Mouse (Mus musculus) heart, embryonic 16.5 days (tissue): ENCODE measurements around the gene Cdkn2aip. TPM values are rescaled to one million over a fixed set of nuclear protein-coding genes. Genes with fewer than 3 reads are reported as not detected.

Experiments
- polyA plus RNA-seq: library from polyadenylated mRNA; unstranded; fragments of >200 nt; fragmentation: Nextera tagmentation; extraction: Ambion mirVana; gene quantifications from 2 replicates; pipeline ENCODE4 v1.2.1, GENCODE M21; 2015

The Cdkn2aip gene
- polyA plus RNA-seq, 1 experiment from 2014 or later: 17.2 TPM

Other genes starting within 250 kb of the Cdkn2aip start
- 20.7 and 20.8 TPM in 2 replicates for gene Trappc11, start 180.5 kb downstream of the Cdkn2aip start, polyA plus RNA-seq
- 29.5 and 34.0 TPM in 2 replicates for gene Rwdd4a, start 180.3 kb downstream of the Cdkn2aip start, polyA plus RNA-seq
- 7.2 and 8.3 TPM in 2 replicates for gene Ing2, start 38.4 kb downstream of the Cdkn2aip start, polyA plus RNA-seq
- gene Cldn24, start 108.2 kb upstream of the Cdkn2aip start, polyA plus RNA-seq: not detected in 2 replicates
- not detected in 2 replicates for gene Cldn22, start 110.5 kb upstream of the Cdkn2aip start, polyA plus RNA-seq